Mouse (Mus musculus): ENCODE results near the gene Unc13a.

- TF ChIP-seq POLR2A (IDR thresholded peaks at IDR 0.05; ENCODE audit: insufficient read length, low read depth) (no peak), E2F4 (IDR thresholded peaks at IDR 0.05; ENCODE audit: insufficient read depth) (no peak), CEBPB (IDR thresholded peaks at IDR 0.05; ENCODE audit: insufficient read depth, poor library complexity, severe bottlenecking) (no peak), POLR2AphosphoS2 (IDR thresholded peaks at IDR 0.05; ENCODE audit: insufficient read length, low read depth) (no peak), MYOG (IDR thresholded peaks at IDR 0.05; ENCODE audit: control insufficient read depth in 1 of 3, insufficient read depth in 1 of 3, insufficient read length in 2 of 3, low read depth in 2 of 3) (no peak), MAX (IDR thresholded peaks at IDR 0.05; ENCODE audit: low read depth) (no peak), USF1 (IDR thresholded peaks at IDR 0.05; ENCODE audit: low read depth) (no peak), TCF12 (IDR thresholded peaks at IDR 0.05; ENCODE audit: insufficient read depth, poor library complexity, severe bottlenecking) (no peak), MYOD1 (IDR thresholded peaks at IDR 0.05; ENCODE audit: control insufficient read depth in 1 of 3, insufficient read length in 2 of 3, low read depth in 2 of 3) (no peak), TCF3 (IDR thresholded peaks at IDR 0.05; ENCODE audit: insufficient read length, low read depth) (no peak)
Observed at GRCm38 (mm10) chr8:71681369-71681915, 9.9 kb upstream of the Unc13a start.
